Mouse (Mus musculus) hindbrain, embryonic 16.5 days (tissue): Measurements from ENCODE around the gene Miox. TPM values are rescaled to one million over a fixed set of nuclear protein-coding genes. Genes with fewer than 3 reads are reported as not detected.
A peak's percentile ranks its signal among the peaks of the same experiment; 100 is the strongest.

Experiments used
- ATAC-seq: fragments of 200-750 bp; cut with Nextera tagmentation; 2 replicates; pipeline ENCODE4 v1.8.0; 2017; ENCODE audit warnings: moderate TSS enrichment, moderate library complexity
- H3K27ac ChIP-seq: fragments of 300-500 bp; sonication (generic); 2 replicates; pipeline ENCODE4 v1.5.1; 2014; ENCODE audit warnings: low read depth, mild to moderate bottlenecking, control low read depth, low read length, moderate library complexity
- H3K27me3 ChIP-seq: fragments of 300-500 bp; sonication (generic); replicated peaks from 2 replicates; pipeline ENCODE4 v1.6.1; 2014; ENCODE audit warnings: low read length; ENCODE audit not compliant: control insufficient read depth, insufficient read depth
- H3K36me3 ChIP-seq: fragments of 300-500 bp; sonication (generic); 2 replicates; pipeline ENCODE4 v1.6.1; 2014; ENCODE audit warnings: mild to moderate bottlenecking, low read length, moderate library complexity, mixed read lengths; ENCODE audit not compliant: control insufficient read depth, insufficient read depth
- H3K4me1 ChIP-seq: fragments of 300-500 bp; sonication (generic); 2 replicates; pipeline ENCODE4 v1.6.1; 2014; ENCODE audit warnings: low read depth, low read length; ENCODE audit not compliant: control insufficient read depth, insufficient read depth
- H3K4me2 ChIP-seq: fragments of 300-500 bp; sonication (generic); 2 replicates; pipeline ENCODE4 v1.6.1; 2014; ENCODE audit warnings: mild to moderate bottlenecking, low read length, control low read depth, moderate library complexity
- H3K4me3 ChIP-seq: fragments of 300-500 bp; sonication (generic); 2 replicates; pipeline ENCODE4 v1.5.1; 2014; ENCODE audit warnings: mild to moderate bottlenecking, low read length, control low read depth, moderate library complexity
- H3K9ac ChIP-seq: fragments of 300-500 bp; sonication (generic); 2 replicates; pipeline ENCODE4 v1.6.1; 2014; ENCODE audit warnings: low read depth, mild to moderate bottlenecking, control low read depth, low read length, moderate library complexity
- H3K9me3 ChIP-seq: fragments of 300-500 bp; sonication (generic); 2 replicates; pipeline ENCODE4 v1.6.1; 2014; ENCODE audit warnings: mild to moderate bottlenecking, low read length, moderate library complexity; ENCODE audit not compliant: control insufficient read depth
- WGBS: fragments of 180-500 bp; shearing (Covaris S2); extraction: QIAGEN DNeasy Blood & Tissue Kit; methylation state at CpG from one replicate; pipeline ENCODE4 v1.1.7; 2014; 5-methylcytosine and 5-hydroxymethylcytosine counted together
- polyA plus RNA-seq: library from polyadenylated mRNA; unstranded; fragments of >200 nt; fragmentation: Nextera tagmentation; extraction: Ambion mirVana; gene quantifications from 2 replicates; pipeline ENCODE4 v1.2.1, GENCODE M21; 2015

The Miox gene
- polyA plus RNA-seq, 1 experiment from 2014 or later: not detected

GRCm38 (mm10) chr15:89352795-89353194 is 18.6 kb downstream of the Miox start:
- WGBS: 98% methylated on average over 12 of the region's 12 CpGs
- Histone ChIP-seq H3K27me3 (no peaks in the 10 kb centered on the region), H3K4me3 (no peak overlapping the region), H3K4me2 (no peak overlapping the region), H3K9ac (no peak overlapping the region), H3K36me3 (peaks cover 25% of the 10 kb centered on the region), H3K9me3 (no peaks in the 10 kb centered on the region), H3K4me1 (peaks cover 23% of the 10 kb centered on the region), H3K27ac (no peak overlapping the region)
- ATAC-seq: no peak

- H3K4me1 ChIP-seq: peaks cover 30% of the 10 kb centered on the region
- no peak overlapping the region; the same call in 1 of the 2 replicates for H3K4me2 ChIP-seq
- no peak overlapping the region for H3K4me3 ChIP-seq
- H3K36me3 ChIP-seq: peaks cover 25% of the 10 kb centered on the region
- no peak overlapping the region for H3K9ac ChIP-seq
- H3K27ac ChIP-seq: no peak overlapping the region
- H3K9me3 ChIP-seq: no peaks in the 10 kb centered on the region
- no peak for ATAC-seq
- 94% methylated on average over 16 of the region's 16 CpGs for WGBS
- no peaks in the 10 kb centered on the region for H3K27me3 ChIP-seq
These were observed 19.6 kb downstream of the Miox start for GRCm38 (mm10) chr15:89353837-89354236.

- Histone ChIP-seq H3K27me3 (no peaks in the 10 kb centered on the region), H3K27ac (no peak overlapping the region), H3K4me1 (peaks cover 30% of the 10 kb centered on the region), H3K9ac (peak overlapping the region; percentile 77), H3K4me3 (peak overlapping the region; percentile 56), H3K36me3 (peaks cover 25% of the 10 kb centered on the region), H3K4me2 (peak overlapping the region; percentile 71), H3K9me3 (no peaks in the 10 kb centered on the region)
- no peak for ATAC-seq
- 82% methylated on average over 7 of the region's 7 CpGs for WGBS
These were observed 20.3 kb downstream of the Miox start for GRCm38 (mm10) chr15:89354455-89354854.

GRCm38 (mm10) chr15:89355241-89356187 is 21.3 kb downstream of the Miox start, which contains the start of the genes Lmf2 and Ncaph2:
Lmf2 (minus strand) TSS chr15:89355659.
Ncaph2 (plus strand) TSS chr15:89355719.
- peak within 1 kb of the TSS; percentile 56 for H3K4me3 ChIP-seq
- peak within 1 kb of the TSS; percentile 89 for H3K4me2 ChIP-seq
- H3K27ac ChIP-seq: peak within 1 kb of the TSS; percentile 83
- WGBS: under 1% methylated on average over 60 of the region's 64 CpGs
- peak within 1 kb of the TSS; percentile 77 for H3K9ac ChIP-seq
- no peaks in the 10 kb centered on the region for H3K9me3 ChIP-seq
- H3K36me3 ChIP-seq: peaks cover 22% of the 10 kb centered on the region
- H3K4me1 ChIP-seq: peaks cover 30% of the 10 kb centered on the region
- peak; percentile 95 for ATAC-seq
- no peaks in the 10 kb centered on the region for H3K27me3 ChIP-seq

GRCm38 (mm10) chr15:89356372-89356771 is 22.2 kb downstream of the Miox start:
- peak overlapping the region; percentile 89 for H3K4me2 ChIP-seq
- H3K27me3 ChIP-seq: no peaks in the 10 kb centered on the region
- peak overlapping the region; percentile 56 for H3K4me3 ChIP-seq
- H3K9ac ChIP-seq: peak overlapping the region; percentile 77
- peak; percentile 37 for ATAC-seq
- under 1% methylated on average over 15 of the region's 15 CpGs for WGBS
- peaks cover 22% of the 10 kb centered on the region for H3K36me3 ChIP-seq
- peak overlapping the region; percentile 83 for H3K27ac ChIP-seq
- H3K9me3 ChIP-seq: no peaks in the 10 kb centered on the region
- H3K4me1 ChIP-seq: peaks cover 30% of the 10 kb centered on the region

GRCm38 (mm10) chr15:89358784-89359183 is 24.6 kb downstream of the Miox start:
- H3K36me3 ChIP-seq: peaks cover 20% of the 10 kb centered on the region
- H3K9me3 ChIP-seq: no peaks in the 10 kb centered on the region
- H3K4me3 ChIP-seq: no peak overlapping the region
- H3K9ac ChIP-seq: no peak overlapping the region
- 90% methylated on average over 3 of the region's 3 CpGs for WGBS
- no peaks in the 10 kb centered on the region for H3K27me3 ChIP-seq
- peaks cover 30% of the 10 kb centered on the region for H3K4me1 ChIP-seq
- no peak for ATAC-seq
- no peak overlapping the region for H3K4me2 ChIP-seq
- no peak overlapping the region for H3K27ac ChIP-seq

- H3K4me3 ChIP-seq: no peak overlapping the region
- no peak overlapping the region for H3K27ac ChIP-seq
- H3K9ac ChIP-seq: no peak overlapping the region
- WGBS: 96% methylated on average over 7 of the region's 7 CpGs
- no peaks in the 10 kb centered on the region for H3K27me3 ChIP-seq
- no peak for ATAC-seq
- H3K4me1 ChIP-seq: peaks cover 7% of the 10 kb centered on the region
- H3K36me3 ChIP-seq: peaks cover 50% of the 10 kb centered on the region
- H3K4me2 ChIP-seq: no peak overlapping the region
- no peaks in the 10 kb centered on the region for H3K9me3 ChIP-seq
These were observed 28.9 kb downstream of the Miox start for GRCm38 (mm10) chr15:89363051-89363450.

- no peak overlapping the region for H3K27ac ChIP-seq
- no peak for ATAC-seq
- WGBS: 93% methylated on average over 4 of the region's 4 CpGs
- H3K36me3 ChIP-seq: peaks cover 64% of the 10 kb centered on the region
- H3K9ac ChIP-seq: no peak overlapping the region
- H3K4me2 ChIP-seq: no peak overlapping the region
- H3K27me3 ChIP-seq: no peaks in the 10 kb centered on the region
- H3K4me1 ChIP-seq: no peaks in the 10 kb centered on the region
- no peaks in the 10 kb centered on the region for H3K9me3 ChIP-seq
- no peak overlapping the region for H3K4me3 ChIP-seq
These were observed 30.9 kb downstream of the Miox start for GRCm38 (mm10) chr15:89365141-89365551.

- peaks cover 39% of the 10 kb centered on the region for H3K36me3 ChIP-seq
- 88% methylated on average over 13 of the region's 13 CpGs for WGBS
- no peak overlapping the region for H3K4me3 ChIP-seq
These were observed 37.9 kb downstream of the Miox start for GRCm38 (mm10) chr15:89372068-89372467.

More at GRCm38 (mm10) chr15:89372068-89372467, 37.9 kb downstream of the Miox start:
- no peak overlapping the region for H3K4me2 ChIP-seq
- no peak for ATAC-seq
- H3K27me3 ChIP-seq: peaks cover 9% of the 10 kb centered on the region
- H3K27ac ChIP-seq: no peak overlapping the region
- H3K9me3 ChIP-seq: no peaks in the 10 kb centered on the region
- peaks cover 15% of the 10 kb centered on the region for H3K4me1 ChIP-seq
- H3K9ac ChIP-seq: no peak overlapping the region
